Mouse (Mus musculus): Measurements from ENCODE around the gene Aftph. TPM values are rescaled to one million over a fixed set of nuclear protein-coding genes. Genes with fewer than 3 reads are reported as not detected.

Aftph gene
- polyA plus RNA-seq, 1 experiment from 2014 or later = 29.2 TPM

GRCm38 (mm10) chr11:20655795-20656710, 85.3 kb downstream of the Aftph start:
- ATAC-seq (ENCODE audit: low FRiP score, low TSS enrichment) = peak; percentile 77
- H3K9ac ChIP-seq (replicated peaks; ENCODE audit: low read length) = peak overlapping the region; percentile 33; the same call in 1 of the 2 replicates

GRCm38 (mm10) chr11:20651166-20651565, 90.2 kb downstream of the Aftph start:
- no peak overlapping the region for H3K27ac ChIP-seq (ENCODE audit: low read length)
- H3K9me3 ChIP-seq (ENCODE audit: low read length) = no peaks in the 10 kb centered on the region
- peaks cover 4% of the 10 kb centered on the region; the same call in 1 of the 2 replicates for H3K36me3 ChIP-seq (ENCODE audit: insufficient read depth, low read length)
- no peak overlapping the region for H3K4me3 ChIP-seq (ENCODE audit: low read length)
- no peak for ATAC-seq (ENCODE audit: low FRiP score, low TSS enrichment)
- 71% methylated on average over 1 of the region's 1 CpGs for WGBS
- H3K4me1 ChIP-seq (ENCODE audit: insufficient read depth, low read length) = peaks cover 38% of the 10 kb centered on the region
- H3K9ac ChIP-seq (replicated peaks; ENCODE audit: low read length) = no peak overlapping the region
- H3K27me3 ChIP-seq (ENCODE audit: insufficient read depth, low read length) = no peaks in the 10 kb centered on the region
- H3K4me2 ChIP-seq (replicated peaks; ENCODE audit: low read depth, low read length) = no peak overlapping the region

More at GRCm38 (mm10) chr11:20655795-20656710, 85.3 kb downstream of the Aftph start:
- Histone ChIP-seq H3K4me3 (ENCODE audit: low read length) (no peak overlapping the region), H3K27me3 (ENCODE audit: insufficient read depth, low read length) (no peaks in the 10 kb centered on the region), H3K4me2 (replicated peaks; ENCODE audit: low read depth, low read length) (peak overlapping the region; percentile 14), H3K27ac (ENCODE audit: low read length) (peak overlapping the region; percentile 72), H3K4me1 (ENCODE audit: insufficient read depth, low read length) (peaks cover 21% of the 10 kb centered on the region), H3K9me3 (ENCODE audit: low read length) (no peaks in the 10 kb centered on the region), H3K36me3 (ENCODE audit: insufficient read depth, low read length) (no peaks in the 10 kb centered on the region; the same call in 1 of the 2 replicates)
- WGBS = 26% methylated on average over 18 of the region's 18 CpGs

GRCm38 (mm10) chr11:20650006-20650639, 91.3 kb downstream of the Aftph start:
- Histone ChIP-seq H3K27me3 (ENCODE audit: insufficient read depth, low read length) (no peaks in the 10 kb centered on the region), H3K9ac (replicated peaks; ENCODE audit: low read length) (no peak overlapping the region), H3K4me1 (ENCODE audit: insufficient read depth, low read length) (peaks cover 30% of the 10 kb centered on the region), H3K4me3 (ENCODE audit: low read length) (no peak overlapping the region), H3K36me3 (ENCODE audit: insufficient read depth, low read length) (peaks cover 4% of the 10 kb centered on the region; the same call in 1 of the 2 replicates), H3K4me2 (replicated peaks; ENCODE audit: low read depth, low read length) (no peak overlapping the region), H3K27ac (ENCODE audit: low read length) (no peak overlapping the region), H3K9me3 (ENCODE audit: low read length) (no peaks in the 10 kb centered on the region)
- WGBS = 82% methylated on average over 17 of the region's 17 CpGs
- ATAC-seq (ENCODE audit: low FRiP score, low TSS enrichment) = no peak

- H3K27me3 ChIP-seq (ENCODE audit: insufficient read depth, low read length) = no peaks in the 10 kb centered on the region
- no peak overlapping the region for H3K27ac ChIP-seq (ENCODE audit: low read length)
- H3K4me2 ChIP-seq (replicated peaks; ENCODE audit: low read depth, low read length) = no peak overlapping the region
- no peak for ATAC-seq (ENCODE audit: low FRiP score, low TSS enrichment)
- WGBS = 87% methylated on average over 5 of the region's 5 CpGs
- H3K9me3 ChIP-seq (ENCODE audit: low read length) = no peaks in the 10 kb centered on the region
- H3K9ac ChIP-seq (replicated peaks; ENCODE audit: low read length) = no peak overlapping the region
- H3K36me3 ChIP-seq (ENCODE audit: insufficient read depth, low read length) = peaks cover 4% of the 10 kb centered on the region; the same call in 1 of the 2 replicates
- H3K4me3 ChIP-seq (ENCODE audit: low read length) = no peak overlapping the region
- peaks cover 31% of the 10 kb centered on the region for H3K4me1 ChIP-seq (ENCODE audit: insufficient read depth, low read length)
Observed at GRCm38 (mm10) chr11:20649477-20649876, 91.9 kb downstream of the Aftph start.

- 28% methylated on average over 19 of the region's 19 CpGs for WGBS
- no peaks in the 10 kb centered on the region for H3K27me3 ChIP-seq (ENCODE audit: insufficient read depth, low read length)
- H3K27ac ChIP-seq (ENCODE audit: low read length) = peak overlapping the region; percentile 48
- peaks cover 37% of the 10 kb centered on the region for H3K4me1 ChIP-seq (ENCODE audit: insufficient read depth, low read length)
- peaks cover 4% of the 10 kb centered on the region; the same call in 1 of the 2 replicates for H3K36me3 ChIP-seq (ENCODE audit: insufficient read depth, low read length)
- H3K9ac ChIP-seq (replicated peaks; ENCODE audit: low read length) = no peak overlapping the region
- ATAC-seq (ENCODE audit: low FRiP score, low TSS enrichment) = peak; percentile 71
- no peaks in the 10 kb centered on the region for H3K9me3 ChIP-seq (ENCODE audit: low read length)
- no peak overlapping the region for H3K4me3 ChIP-seq (ENCODE audit: low read length)
- H3K4me2 ChIP-seq (replicated peaks; ENCODE audit: low read depth, low read length) = no peak overlapping the region
Observed at GRCm38 (mm10) chr11:20647902-20648625, 93.3 kb downstream of the Aftph start.

GRCm38 (mm10) chr11:20646986-20647726, 94.2 kb downstream of the Aftph start:
- WGBS = 22% methylated on average over 10 of the region's 10 CpGs
- H3K4me1 ChIP-seq (ENCODE audit: insufficient read depth, low read length) = peaks cover 38% of the 10 kb centered on the region
- H3K36me3 ChIP-seq (ENCODE audit: insufficient read depth, low read length) = peaks cover 4% of the 10 kb centered on the region; the same call in 1 of the 2 replicates
- no peak for ATAC-seq (ENCODE audit: low FRiP score, low TSS enrichment)
- peak overlapping the region; percentile 48 for H3K27ac ChIP-seq (ENCODE audit: low read length)
- H3K27me3 ChIP-seq (ENCODE audit: insufficient read depth, low read length) = no peaks in the 10 kb centered on the region
- H3K9me3 ChIP-seq (ENCODE audit: low read length) = no peaks in the 10 kb centered on the region
- H3K4me3 ChIP-seq (ENCODE audit: low read length) = no peak overlapping the region
- H3K4me2 ChIP-seq (replicated peaks; ENCODE audit: low read depth, low read length) = no peak overlapping the region
- no peak overlapping the region for H3K9ac ChIP-seq (replicated peaks; ENCODE audit: low read length)

- no peaks in the 10 kb centered on the region for H3K27me3 ChIP-seq (ENCODE audit: insufficient read depth, low read length)
- WGBS = 69% methylated on average over 6 of the region's 6 CpGs
- no peak for ATAC-seq (ENCODE audit: low FRiP score, low TSS enrichment)
- no peak overlapping the region for H3K9ac ChIP-seq (replicated peaks; ENCODE audit: low read length)
- H3K4me1 ChIP-seq (ENCODE audit: insufficient read depth, low read length) = peaks cover 38% of the 10 kb centered on the region
- 0 out of 2 replicates have a peak, but pooled peaks cover 4% of the 10 kb centered on the region for H3K36me3 ChIP-seq (ENCODE audit: insufficient read depth, low read length)
- H3K4me3 ChIP-seq (ENCODE audit: low read length) = no peak overlapping the region
- no peaks in the 10 kb centered on the region for H3K9me3 ChIP-seq (ENCODE audit: low read length)
- H3K27ac ChIP-seq (ENCODE audit: low read length) = no peak overlapping the region
- no peak overlapping the region for H3K4me2 ChIP-seq (replicated peaks; ENCODE audit: low read depth, low read length)
Observed at GRCm38 (mm10) chr11:20646142-20646541, 95.2 kb downstream of the Aftph start.

- no peak overlapping the region for H3K4me3 ChIP-seq (ENCODE audit: low read length)
- H3K27ac ChIP-seq (ENCODE audit: low read length) = no peak overlapping the region
- H3K9me3 ChIP-seq (ENCODE audit: low read length) = no peaks in the 10 kb centered on the region
- H3K9ac ChIP-seq (replicated peaks; ENCODE audit: low read length) = no peak overlapping the region
- 79% methylated on average over 3 of the region's 3 CpGs for WGBS
- peaks cover 40% of the 10 kb centered on the region for H3K4me1 ChIP-seq (ENCODE audit: insufficient read depth, low read length)
- ATAC-seq (ENCODE audit: low FRiP score, low TSS enrichment) = no peak
- H3K36me3 ChIP-seq (ENCODE audit: insufficient read depth, low read length) = 0 out of 2 replicates have a peak, but pooled peaks cover 4% of the 10 kb centered on the region
- no peak overlapping the region for H3K4me2 ChIP-seq (replicated peaks; ENCODE audit: low read depth, low read length)
- H3K27me3 ChIP-seq (ENCODE audit: insufficient read depth, low read length) = no peaks in the 10 kb centered on the region
Observed at GRCm38 (mm10) chr11:20645521-20645920, 95.9 kb downstream of the Aftph start.

- ATAC-seq (ENCODE audit: low FRiP score, low TSS enrichment) = no peak
- H3K4me1 ChIP-seq (ENCODE audit: insufficient read depth, low read length) = peaks cover 46% of the 10 kb centered on the region
Observed at GRCm38 (mm10) chr11:20644872-20645271, 96.5 kb downstream of the Aftph start.

More at GRCm38 (mm10) chr11:20644872-20645271, 96.5 kb downstream of the Aftph start:
- Histone ChIP-seq H3K36me3 (ENCODE audit: insufficient read depth, low read length) (0 out of 2 replicates have a peak, but pooled peaks cover 4% of the 10 kb centered on the region), H3K4me3 (ENCODE audit: low read length) (no peak overlapping the region), H3K9ac (replicated peaks; ENCODE audit: low read length) (no peak overlapping the region), H3K4me2 (replicated peaks; ENCODE audit: low read depth, low read length) (no peak overlapping the region), H3K27ac (ENCODE audit: low read length) (no peak overlapping the region), H3K9me3 (ENCODE audit: low read length) (no peaks in the 10 kb centered on the region), H3K27me3 (ENCODE audit: insufficient read depth, low read length) (no peaks in the 10 kb centered on the region)
- WGBS = 57% methylated on average over 6 of the region's 6 CpGs
